Mouse (Mus musculus) heart, postnatal 0 days (tissue): Measurements from ENCODE around the gene Bnip3.

ENCODE experiments used
- CTCF ChIP-seq: IDR thresholded peaks from 2 replicates; pipeline ENCODE4 v1.5.1; 2016; ENCODE audit warnings: antibody characterized with exemption, control low read depth, low read depth
- EP300 ChIP-seq: IDR thresholded peaks from 2 replicates; pipeline ENCODE4 v1.6.1; 2016; ENCODE audit warnings: antibody characterized with exemption, low read depth

- TF ChIP-seq CTCF (no peak), EP300 (no peak)
These were observed 41.0 kb downstream of the Bnip3 start for GRCm38 (mm10) chr7:138868316-138868715.
